ENCODE assay signal across 8 mouse cellular contexts in the genomic region with DNA sequence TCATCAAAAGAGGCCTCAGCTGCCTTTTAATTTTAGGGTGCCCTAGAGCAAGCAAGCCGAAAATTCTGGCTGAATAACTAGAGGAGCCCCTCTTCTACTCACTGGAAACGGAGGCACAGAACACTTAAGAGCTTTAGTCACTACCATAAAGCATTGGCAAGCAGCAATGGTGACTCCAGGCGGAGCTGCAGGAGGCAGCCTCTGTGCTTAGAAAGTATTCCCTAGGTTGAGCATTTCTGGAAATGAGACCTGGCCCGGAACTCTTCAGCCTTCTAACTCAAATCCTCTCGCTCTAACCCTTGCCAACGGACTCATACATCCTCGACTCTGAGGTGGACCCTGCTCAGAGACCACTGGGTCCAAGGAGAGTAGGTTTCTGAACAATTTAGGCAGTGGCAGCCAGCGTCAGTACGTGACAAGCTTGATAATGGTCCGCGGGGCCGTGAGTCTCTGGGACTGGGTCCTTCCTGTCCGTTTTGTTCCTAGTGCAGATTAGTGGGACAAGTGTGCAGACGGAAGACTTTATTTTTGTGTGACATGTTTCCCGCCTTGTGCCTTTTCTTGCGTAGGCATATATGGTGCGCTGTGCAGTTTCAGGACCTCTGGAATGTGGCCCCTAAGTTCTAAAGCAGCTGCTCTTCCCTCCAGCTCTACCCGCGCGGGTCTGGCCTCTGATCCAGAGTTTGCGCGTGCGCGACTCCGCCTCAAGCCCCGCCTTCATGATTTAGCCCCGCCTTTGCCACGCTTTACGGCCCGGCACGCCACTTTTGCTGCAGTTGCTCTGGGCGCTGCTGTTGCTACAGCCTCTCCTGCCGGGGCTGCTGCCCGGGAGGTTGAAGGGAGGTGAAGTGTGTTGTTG. TPM values are rescaled to one million over a fixed set of nuclear protein-coding genes. Genes with fewer than 3 reads are reported as not detected.
DNase-seq lines count a peak whose midpoint lies in the region; ATAC-seq and TF ChIP-seq lines count a peak whose summit lies in the region.

TSS of gene D230025D16Rik (plus strand) at position 733 of the 859 bp plus-strand sequence.

- peak; percentile 94 for TF ChIP-seq POLR2A in olfactory bulb, adult 2 months (IDR thresholded peaks at IDR 0.05; ENCODE audit: insufficient read depth, low read depth, low read length)
- TF ChIP-seq POLR2A in thymus, adult 2 months (IDR thresholded peaks at IDR 0.05; ENCODE audit: control insufficient read depth, extremely low read depth, insufficient read depth, low read length, poor library complexity) = peak; percentile 88

- no peak for TF ChIP-seq CTCF in layer of hippocampus, adult 2 months (conservative IDR thresholded peaks at IDR 0.05)
- TF ChIP-seq CTCF in lung, embryonic 14.5 days (IDR thresholded peaks at IDR 0.05; ENCODE audit: low read depth) = no peak
- TF ChIP-seq CTCF in olfactory bulb, adult 2 months (IDR thresholded peaks at IDR 0.05; ENCODE audit: insufficient read depth, low read depth, low read length) = no peak
- peak; percentile 65; the same call in 1 of the 2 replicates for TF ChIP-seq CTCF in thymus, adult 2 months (IDR thresholded peaks at IDR 0.05; ENCODE audit: borderline replicate concordance, control insufficient read depth, extremely low read depth, insufficient read depth, low read length, poor library complexity)

- H3K9me3 ChIP-seq in ES-E14 (ENCODE audit: control insufficient read depth, insufficient read depth, low read depth, low read length) = no peaks in the 10 kb centered on the region
- no peaks in the 10 kb centered on the region for H3K9me3 ChIP-seq in forebrain, embryonic 16.5 days (ENCODE audit: control insufficient read depth, low read length)
- no peaks in the 10 kb centered on the region for H3K9me3 ChIP-seq in lung, embryonic 14.5 days (ENCODE audit: low read depth, low read length)

- H3K27ac ChIP-seq in ES-E14 (ENCODE audit: insufficient read depth, low read depth, low read length, poor library complexity, severe bottlenecking) = peak within 1 kb of the TSS; percentile 61
- peak within 1 kb of the TSS; percentile 39 for H3K27ac ChIP-seq in forebrain, embryonic 16.5 days (ENCODE audit: low read length)
- peak within 1 kb of the TSS; percentile 90 for H3K27ac ChIP-seq in layer of hippocampus, adult 2 months
- peak within 1 kb of the TSS; percentile 90 for H3K27ac ChIP-seq in lung, embryonic 14.5 days (ENCODE audit: low read depth)
- peak within 1 kb of the TSS; percentile 83 for H3K27ac ChIP-seq in olfactory bulb, adult 2 months (ENCODE audit: insufficient read depth, low read depth, low read length)
- H3K27ac ChIP-seq in thymus, adult 2 months (ENCODE audit: control insufficient read depth, insufficient read depth, low read length) = no peak within 1 kb of the TSS; the same call in 1 of the 2 replicates

- in situ Hi-C loops in ES-E14 (cut with MboI; ENCODE audit: low sequenced_read_pairs in 2 of 2, unreplicated experiment in 2 of 2) = no loop called here

- intact Hi-C loops in heart, postnatal 36 days (cut with DNase I) = loop anchor here (2.0 kb wide), 1 partner anchor 54 kb away; the partner anchor contains the start of gene Cbfb

- H3K4me2 ChIP-seq in forebrain, embryonic 16.5 days (ENCODE audit: low read length) = peak within 1 kb of the TSS; percentile 90
- H3K4me2 ChIP-seq in lung, embryonic 14.5 days = peak within 1 kb of the TSS; percentile 82

- H3K4me1 ChIP-seq in ES-E14 (ENCODE audit: control insufficient read depth in 2 of 2, insufficient read depth in 2 of 2, low read length in 2 of 2, poor library complexity in 1 of 2) = peaks cover 4% of the 10 kb centered on the region in 2 experiments
- H3K4me1 ChIP-seq in forebrain, embryonic 16.5 days (replicated peaks; ENCODE audit: control insufficient read depth, insufficient read depth, low read length) = peaks cover 17% of the 10 kb centered on the region
- H3K4me1 ChIP-seq in lung, embryonic 14.5 days (ENCODE audit: insufficient read depth) = peaks cover 10% of the 10 kb centered on the region
- H3K4me1 ChIP-seq in olfactory bulb, adult 2 months (ENCODE audit: control insufficient read depth, insufficient read depth, low read length) = peaks cover 8% of the 10 kb centered on the region; the same call in 1 of the 2 replicates
- H3K4me1 ChIP-seq in thymus, adult 2 months (replicated peaks; ENCODE audit: control insufficient read depth, insufficient read depth, low read length) = peaks cover 6% of the 10 kb centered on the region

- no peaks in the 10 kb centered on the region for H3K27me3 ChIP-seq in forebrain, embryonic 16.5 days (replicated peaks; ENCODE audit: control insufficient read depth, insufficient read depth, low read length)
- no peaks in the 10 kb centered on the region for H3K27me3 ChIP-seq in lung, embryonic 14.5 days (ENCODE audit: insufficient read depth, low read length)
- H3K27me3 ChIP-seq in thymus, adult 2 months (ENCODE audit: control insufficient read depth, insufficient read depth, low read length) = no peaks in the 10 kb centered on the region

- no peaks in the 10 kb centered on the region for H3K36me3 ChIP-seq in ES-E14 (ENCODE audit: control insufficient read depth, insufficient read depth, low read length, poor library complexity, severe bottlenecking)
- no peaks in the 10 kb centered on the region for H3K36me3 ChIP-seq in forebrain, embryonic 16.5 days (ENCODE audit: control insufficient read depth, insufficient read depth)
- H3K36me3 ChIP-seq in lung, embryonic 14.5 days (ENCODE audit: insufficient read depth) = no peaks in the 10 kb centered on the region
- no peaks in the 10 kb centered on the region for H3K36me3 ChIP-seq in thymus, adult 2 months (ENCODE audit: control insufficient read depth, insufficient read depth, low read length)

- peak within 1 kb of the TSS; percentile 91 for H3K9ac ChIP-seq in ES-E14 (ENCODE audit: insufficient read depth, low read depth, low read length, poor library complexity, severe bottlenecking)
- peak within 1 kb of the TSS; percentile 77 for H3K9ac ChIP-seq in forebrain, embryonic 16.5 days (replicated peaks; ENCODE audit: low read depth, low read length)
- peak within 1 kb of the TSS; percentile 87 for H3K9ac ChIP-seq in lung, embryonic 14.5 days

- 1% methylated on average over 34 of the region's 34 CpGs for WGBS in forebrain, embryonic 16.5 days
- WGBS in lung, embryonic 14.5 days = 2% methylated on average over 34 of the region's 34 CpGs
- WGBS in olfactory bulb, adult 2 months = under 1% methylated on average over 34 of the region's 34 CpGs
- WGBS in thymus, adult 2 months = 5% methylated on average over 34 of the region's 34 CpGs

- DNase-seq in ES-E14 (ENCODE audit: low read depth, low spot score) = peak; percentile 91
- DNase-seq in cerebellum, adult 11-12 months = peak; percentile 91
- DNase-seq in heart, postnatal 36 days = peak; percentile 97 to 98
- DNase-seq in layer of hippocampus, adult 2 months (ENCODE audit: low spot score in 2 of 2) = peak; percentile 94 to 98
- peak; percentile 99 for DNase-seq in lung, embryonic 14.5 days
- DNase-seq in thymus, adult 2 months = peak; percentile 96

- ATAC-seq in forebrain, embryonic 16.5 days = peak; percentile 95
- peak; percentile 95 for ATAC-seq in lung, embryonic 14.5 days (ENCODE audit: insufficient read depth)

- H3K4me3 ChIP-seq in ES-E14 (ENCODE audit: insufficient read depth in 1 of 2, low read depth in 1 of 2, low read length in 2 of 2, poor library complexity in 1 of 2, severe bottlenecking in 1 of 2) = peak within 1 kb of the TSS; percentile 88 to 94
- peak within 1 kb of the TSS; percentile 66 for H3K4me3 ChIP-seq in forebrain, embryonic 16.5 days (replicated peaks; ENCODE audit: low read length)
- peak within 1 kb of the TSS; percentile 93 for H3K4me3 ChIP-seq in layer of hippocampus, adult 2 months
- peak within 1 kb of the TSS; percentile 98 for H3K4me3 ChIP-seq in lung, embryonic 14.5 days (ENCODE audit: low read depth, low read length)
- peak within 1 kb of the TSS; percentile 85 for H3K4me3 ChIP-seq in olfactory bulb, adult 2 months (ENCODE audit: insufficient read depth, low read depth, low read length)
- H3K4me3 ChIP-seq in thymus, adult 2 months (ENCODE audit: control insufficient read depth, insufficient read depth, low read length) = peak within 1 kb of the TSS; percentile 60

TF ChIP-seq in ES-E14, 5 proteins besides CTCF, POLR2A, EP300 and RAD21:
- TF ChIP-seq ZNF384 (IDR thresholded peaks at IDR 0.05; ENCODE audit: low read depth, low read length) = no peak
- TF ChIP-seq MAFK (IDR thresholded peaks at IDR 0.05; ENCODE audit: insufficient read depth, low read depth, low read length) = peak; percentile 7; the same call in 1 of the 2 replicates
- peak; percentile 55; the same call in 1 of the 2 replicates for TF ChIP-seq HCFC1 (IDR thresholded peaks at IDR 0.05; ENCODE audit: borderline replicate concordance, insufficient read depth, low read length)
- no peak for TF ChIP-seq CHD2 (IDR thresholded peaks at IDR 0.05; ENCODE audit: low read depth, low read length)
- TF ChIP-seq ZC3H11A (IDR thresholded peaks at IDR 0.05; ENCODE audit: borderline replicate concordance, low read depth, low read length) = no peak

RNA-seq across cellular contexts. Expression of gene D230025D16Rik, which starts in this region (rescaled TPM):
- 41.7 and 42.6 TPM in 2 replicates for total RNA-seq in ES-E14 (2012; rRNA removed)
- 34.3 and 35.7 TPM in 2 replicates for polyA plus RNA-seq in forebrain, embryonic 16.5 days (2015; fragmentation: Nextera tagmentation; extraction: Ambion mirVana)
- 10 to 100 TPM; 19.1 to 20.8 TPM for total RNA-seq in heart, postnatal 36 days (2021)
- total RNA-seq in layer of hippocampus, adult 2 months (2021) = 10 to 100 TPM; 38.9 to 39.2 TPM
- 35.4 and 36.1 TPM in 2 replicates for polyA plus RNA-seq in lung, embryonic 14.5 days (2014; fragmentation: Nextera tagmentation; extraction: Ambion mirVana)
- not detected in 2 replicates for polyA plus RNA-seq in olfactory bulb, adult 2 months (2012; ENCODE audit: insufficient read depth, insufficient read length, low replicate concordance, missing spikeins)
- 24.6 and 26.4 TPM in 2 replicates for polyA plus RNA-seq in thymus, adult 2 months (2012; rRNA removed)

Comparison
In these comparisons a context has a peak if more than half of its experiments do, and no peak if none do; other contexts are left out.
1. RNA of gene D230025D16Rik (polyA plus RNA-seq): 34.3 to 35.7 TPM in forebrain, embryonic 16.5 days, 35.4 to 36.1 TPM in lung, embryonic 14.5 days and 24.6 to 26.4 TPM in thymus, adult 2 months; not detected in olfactory bulb, adult 2 months; every median in the first group is over 10 times any median in the second.
2. Peak in every context shown above with its lines, with median percentiles within 50 percentile points of each other: DNase-seq, H3K4me3 ChIP-seq and H3K9ac ChIP-seq.